Mouse (Mus musculus) hindlimb bud, embryonic 11.5 days (tissue): ENCODE data around the gene Vegfb.

Source experiments
- DNase-seq: peaks from one replicate; pipeline ENCODE4 v3.0.0-alpha.2; 2012; ENCODE audit warnings: low read depth, low spot score; ENCODE audit errors: extremely low spot score

Vegfb gene

DNA sequence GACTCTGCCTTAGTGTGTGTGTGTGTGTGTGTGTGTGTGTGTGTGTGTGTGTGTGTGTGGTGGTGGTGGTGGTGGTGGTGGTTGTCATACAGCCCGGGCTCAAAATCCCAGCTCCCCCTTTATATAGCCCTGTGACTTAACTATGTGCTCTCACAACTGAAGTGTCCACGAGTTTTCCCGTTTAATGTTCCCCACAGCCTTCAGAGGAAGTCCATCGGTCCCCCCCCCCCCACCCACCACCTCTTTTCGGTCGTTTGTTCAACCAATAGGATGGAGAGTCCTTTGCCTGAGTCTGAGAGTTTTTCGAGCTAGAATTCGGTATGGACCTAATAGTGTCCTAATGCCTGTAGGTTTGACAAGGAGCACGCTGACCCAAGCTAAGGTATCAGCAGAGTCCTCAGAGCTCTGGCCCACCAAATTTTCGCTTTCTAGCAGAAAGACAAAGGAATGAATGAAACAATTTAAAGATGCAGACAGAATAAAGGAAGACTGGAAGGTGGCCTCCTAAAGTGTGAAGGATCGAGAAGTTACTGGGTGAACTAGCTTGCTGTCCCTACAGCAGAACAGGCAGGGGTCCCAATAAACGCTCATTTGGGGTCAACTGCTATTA lies 13.8 kb downstream of the Vegfb start:
- no peak for DNase-seq

- DNase-seq: no peak
These were observed 15.1 kb downstream of the Vegfb start for GRCm38 (mm10) chr19:6972247-6972917.

- no peak for DNase-seq
These were observed 15.8 kb downstream of the Vegfb start for GRCm38 (mm10) chr19:6971644-6972043.

DNA sequence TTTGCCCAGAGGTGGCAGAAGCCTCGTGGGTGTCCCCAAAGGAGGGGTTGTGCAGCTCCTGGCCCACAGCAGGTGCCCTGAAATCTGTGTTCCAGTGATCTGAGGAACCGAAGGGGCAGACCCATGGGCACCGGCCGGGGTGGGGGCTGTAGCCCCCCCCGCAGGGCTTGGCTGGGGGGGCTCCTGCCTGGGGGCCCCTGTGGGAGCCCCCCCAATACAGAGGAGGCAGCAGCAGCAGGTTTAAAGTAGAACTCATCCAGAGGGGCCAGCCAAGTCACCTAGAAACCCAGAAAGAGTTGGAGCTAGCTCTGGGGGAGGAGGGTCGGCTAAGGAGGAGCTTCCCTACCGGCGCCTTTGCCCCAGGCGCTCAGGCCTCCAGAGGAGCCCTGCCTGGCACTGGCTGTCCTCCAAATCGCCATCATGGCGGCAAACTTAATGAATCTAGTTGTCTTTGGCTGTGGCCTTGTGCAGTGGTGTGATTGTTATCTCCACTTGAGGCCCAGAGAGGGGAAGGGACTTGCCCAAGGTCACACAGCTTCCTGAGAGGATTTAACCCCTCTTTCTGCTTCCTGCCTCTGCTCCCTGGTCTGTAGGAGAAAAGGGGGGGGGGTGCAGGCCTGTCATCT lies 16.9 kb downstream of the Vegfb start:
- no peak for DNase-seq

DNA sequence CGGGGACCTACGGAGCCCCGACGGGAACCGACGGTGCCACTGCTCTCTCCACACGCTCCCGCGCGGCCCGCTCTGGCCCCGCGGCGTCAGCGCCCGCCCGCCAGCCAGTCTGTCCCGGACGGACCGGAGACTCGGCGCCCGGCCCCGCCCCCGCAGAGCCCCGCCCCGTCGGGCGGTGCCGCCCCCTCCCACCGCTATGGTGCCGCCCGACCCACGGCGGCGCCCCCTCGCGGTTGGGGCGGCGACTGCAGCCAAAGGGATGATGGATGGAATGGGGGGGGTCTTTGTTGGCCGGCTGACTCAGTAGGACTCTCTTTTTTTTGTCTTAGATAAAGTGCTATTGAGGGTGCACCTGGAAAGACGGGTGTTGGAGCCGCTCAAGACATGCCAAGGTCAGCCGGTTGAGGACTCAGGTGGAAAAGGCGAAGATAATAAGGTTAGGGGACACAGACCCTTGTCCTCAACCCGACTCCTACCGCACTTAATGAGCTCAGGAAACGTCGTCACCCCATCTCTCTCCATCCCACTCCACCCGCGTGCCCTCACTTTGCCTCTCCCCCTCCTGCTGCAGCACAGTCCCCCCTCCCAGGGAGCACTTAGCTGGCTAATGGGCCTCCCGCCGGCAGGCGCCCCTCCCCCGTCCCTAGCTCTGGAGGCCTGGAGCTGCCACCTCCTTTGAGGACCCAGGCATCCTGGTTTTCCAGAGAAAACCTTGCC lies 17.6 kb downstream of the Vegfb start:
- no peak for DNase-seq

GRCm38 (mm10) chr19:6969291-6969664 lies 18.2 kb downstream of the Vegfb start:
- no peak for DNase-seq

DNA sequence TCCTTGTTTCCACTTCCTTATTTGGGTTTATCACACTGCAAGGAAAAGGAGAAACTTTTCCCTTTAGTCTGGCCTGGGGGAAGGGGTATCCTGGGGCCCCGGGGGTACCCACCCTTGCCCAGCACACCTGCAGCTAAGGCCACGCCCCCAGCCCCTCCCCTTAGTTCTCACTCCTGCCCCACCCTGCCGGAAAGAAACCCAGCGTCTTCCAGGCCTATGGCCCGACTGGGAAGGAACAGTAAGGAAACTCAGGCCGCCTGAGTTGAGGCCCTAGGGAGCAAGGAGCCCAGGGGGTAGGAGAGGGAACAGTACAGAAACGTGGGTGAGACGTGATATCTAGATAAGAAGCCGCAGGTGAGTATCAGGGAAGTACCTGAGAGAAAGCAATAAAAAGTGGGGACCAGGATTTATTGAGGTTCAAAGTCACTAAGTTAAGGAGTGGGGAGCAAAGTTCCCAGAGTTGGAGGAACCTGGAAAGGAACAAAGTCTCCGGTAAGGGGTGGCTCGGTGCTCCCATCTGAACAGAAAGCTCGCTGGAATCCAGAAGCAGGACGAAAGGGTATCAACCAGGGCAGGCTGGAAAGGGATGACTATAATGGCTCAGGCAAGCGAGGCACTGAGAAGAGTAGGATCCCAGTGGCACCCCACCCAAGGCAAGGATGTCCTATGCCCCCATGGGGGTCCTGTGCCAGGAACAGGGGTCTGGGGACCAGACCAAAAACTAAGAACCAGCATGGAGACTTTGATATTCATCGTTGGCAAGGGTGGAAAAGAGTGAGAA lies 18.8 kb downstream of the Vegfb start:
- DNase-seq: no peak

GRCm38 (mm10) chr19:6956461-6956860 lies 31.0 kb downstream of the Vegfb start:
- no peak for DNase-seq

- no peak for DNase-seq
These were observed 32.0 kb downstream of the Vegfb start for GRCm38 (mm10) chr19:6955424-6955823.

- DNase-seq: no peak
These were observed 33.4 kb downstream of the Vegfb start for GRCm38 (mm10) chr19:6954046-6954445.

DNA sequence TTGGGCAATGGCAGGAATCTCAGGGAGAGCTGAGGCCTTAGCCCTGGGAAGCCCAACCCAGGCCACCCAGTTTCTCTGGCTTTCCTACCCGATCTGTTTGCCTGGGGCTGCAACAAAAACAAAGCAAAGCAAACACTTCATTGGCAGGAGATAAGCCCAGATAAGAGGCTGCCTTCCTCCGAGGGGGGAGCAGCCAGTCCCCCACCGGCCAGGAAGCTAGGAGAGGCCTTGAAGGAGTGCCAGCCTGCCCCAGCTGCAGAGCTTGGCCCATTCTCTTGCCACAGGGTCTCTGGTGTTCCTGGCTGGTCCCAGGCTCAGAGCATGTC lies 34.8 kb downstream of the Vegfb start:
- DNase-seq: no peak

- no peak for DNase-seq
These were observed 35.3 kb downstream of the Vegfb start for GRCm38 (mm10) chr19:6951994-6952711.

DNA sequence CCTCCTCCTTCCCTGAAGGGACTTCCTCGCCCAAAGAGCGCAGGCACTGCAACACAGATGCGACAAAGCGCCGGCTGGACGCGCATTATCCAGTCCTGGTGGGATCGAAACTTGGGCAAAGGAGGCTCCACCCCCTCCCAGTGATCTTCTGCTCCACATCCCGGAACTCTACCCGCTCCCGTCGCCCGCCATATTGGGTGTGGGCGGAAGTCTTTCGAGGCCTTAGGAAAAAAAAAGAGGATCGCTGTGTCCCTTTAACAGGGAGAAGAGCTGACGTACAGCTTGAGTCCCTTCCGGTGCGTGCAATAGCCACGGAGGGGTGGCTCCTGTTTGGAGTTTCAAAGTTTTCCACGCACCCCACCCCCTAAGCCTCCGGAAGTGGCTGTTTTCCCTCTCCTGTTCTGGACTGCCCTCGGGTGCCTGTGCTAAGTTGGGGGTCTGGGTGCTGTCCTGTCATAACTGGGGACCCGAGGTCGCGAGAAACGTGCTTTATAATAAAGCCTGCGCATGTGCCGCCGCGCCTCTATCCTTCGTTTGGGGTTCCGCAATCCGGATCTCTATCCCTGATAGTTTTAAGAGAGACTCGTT lies 36.0 kb downstream of the Vegfb start:
- DNase-seq: no peak

- DNase-seq: no peak
These were observed 36.8 kb downstream of the Vegfb start for GRCm38 (mm10) chr19:6950613-6951153.

- DNase-seq: no peak
These were observed 37.5 kb downstream of the Vegfb start for GRCm38 (mm10) chr19:6949951-6950350.

DNA sequence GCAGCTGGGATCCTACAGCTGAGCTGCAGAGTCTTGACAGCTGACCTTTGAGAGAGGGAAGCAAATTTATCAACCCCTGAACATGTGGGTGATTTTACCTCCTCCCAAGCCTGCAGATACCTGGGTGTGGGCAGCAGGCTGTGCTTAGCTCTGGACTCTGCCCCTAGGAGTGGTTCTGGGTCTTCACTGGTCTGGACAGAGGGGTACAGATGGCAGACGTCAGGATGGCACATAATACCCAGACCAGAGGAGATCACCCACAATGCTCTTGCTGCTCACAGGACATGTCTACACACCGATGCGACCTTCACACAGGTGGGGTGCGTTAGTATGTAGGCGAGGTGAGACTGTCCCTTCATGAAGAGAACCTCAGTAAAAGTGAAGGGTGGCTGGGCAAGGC lies 37.9 kb downstream of the Vegfb start:
- DNase-seq: no peak

DNA sequence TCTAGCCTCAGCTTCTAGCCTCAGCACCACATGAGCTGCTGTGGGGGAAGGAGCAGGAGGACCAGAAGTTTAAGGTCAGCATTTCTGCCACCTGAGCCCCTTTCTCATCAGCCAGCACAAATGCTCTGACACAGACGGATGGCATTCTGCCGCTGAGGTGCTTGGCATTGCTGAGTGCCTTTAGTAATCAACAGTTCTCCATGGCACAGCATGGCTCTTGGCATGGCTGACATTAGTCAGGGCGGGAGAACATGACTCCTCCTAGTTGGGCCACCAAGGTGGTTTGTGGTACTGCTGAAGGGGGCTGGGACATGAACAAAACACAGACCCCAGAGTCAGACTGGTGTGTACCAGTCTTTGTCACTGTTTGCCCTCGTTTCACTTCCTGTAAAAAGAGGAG lies 39.3 kb downstream of the Vegfb start:
- DNase-seq: no peak

- DNase-seq: no peak
These were observed 39.7 kb downstream of the Vegfb start for GRCm38 (mm10) chr19:6947742-6948141.

DNA sequence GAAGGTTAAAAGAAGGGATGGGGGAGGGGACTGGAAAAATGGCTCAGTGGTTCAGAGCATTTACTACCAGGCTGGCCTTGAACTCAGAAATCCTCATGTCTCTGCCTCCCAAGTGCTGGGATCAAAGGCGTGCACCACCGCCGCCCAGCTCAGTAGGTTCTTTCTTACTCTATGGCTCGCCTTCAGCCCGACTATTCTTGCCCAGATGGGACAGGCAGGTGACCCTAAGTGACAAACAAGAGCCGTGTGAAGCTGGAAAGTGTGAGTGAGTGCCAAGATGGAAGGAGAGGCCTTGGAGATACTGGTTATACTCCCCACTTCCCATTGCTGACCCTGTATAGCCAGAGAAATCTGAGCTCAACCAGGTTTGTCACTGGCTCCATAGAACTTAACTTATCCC lies 43.7 kb downstream of the Vegfb start:
- DNase-seq: no peak

DNA sequence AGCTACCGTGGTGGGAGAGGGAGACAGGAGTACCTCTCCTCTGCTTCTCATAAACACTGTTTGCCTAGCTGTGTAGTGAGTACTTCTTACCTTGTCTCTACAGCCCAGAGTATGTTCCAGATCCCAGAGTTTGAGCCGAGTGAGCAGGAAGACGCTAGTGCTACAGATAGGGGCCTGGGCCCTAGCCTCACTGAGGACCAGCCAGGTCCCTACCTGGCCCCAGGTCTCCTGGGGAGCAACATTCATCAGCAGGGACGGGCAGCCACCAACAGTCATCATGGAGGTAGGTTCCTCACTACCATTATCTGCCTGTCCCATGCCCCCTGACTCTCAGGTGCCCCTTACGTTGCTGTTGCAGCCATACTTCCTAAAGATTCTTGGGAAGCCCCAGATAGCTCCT lies 44.7 kb downstream of the Vegfb start:
- DNase-seq: no peak
